9 mouse cellular contexts compared by ENCODE assay signal in the genomic region with DNA sequence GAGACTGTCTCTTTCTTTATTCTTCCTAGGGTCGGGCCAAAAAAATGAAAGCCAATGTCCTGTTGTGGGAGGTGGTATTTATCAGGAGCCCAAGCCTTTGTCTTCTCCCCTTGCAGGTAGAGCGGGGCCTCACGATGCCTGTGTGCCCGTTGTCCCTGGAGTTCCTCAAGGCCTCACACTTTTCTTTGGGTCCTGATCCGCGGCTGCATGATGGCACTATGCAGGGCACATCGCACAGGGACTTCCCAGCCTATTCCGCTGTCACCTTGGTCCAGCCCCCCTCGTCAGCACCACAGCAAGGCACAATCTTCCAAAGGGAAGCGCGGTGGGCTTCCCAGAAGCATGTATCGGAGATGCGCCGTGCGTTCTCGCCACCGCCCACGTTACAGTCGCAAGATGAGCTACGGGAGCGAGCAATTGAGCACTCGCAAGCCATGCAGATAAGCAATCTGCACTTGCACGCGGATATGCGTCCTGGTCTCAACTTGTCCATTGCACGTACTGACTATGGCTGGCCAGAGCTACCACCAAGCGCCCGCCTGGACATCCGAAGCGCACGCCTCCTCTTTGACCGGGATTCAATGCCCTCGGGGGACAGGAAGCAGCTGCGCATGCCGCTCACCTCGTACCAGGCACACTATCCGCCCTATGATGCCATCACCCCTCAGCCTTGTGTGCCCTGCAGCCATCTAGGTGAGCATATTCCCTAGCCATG. TPM values are rescaled to one million over a fixed set of nuclear protein-coding genes. Genes with fewer than 3 reads are reported as not detected.
A peak's percentile ranks its signal among the peaks of the same experiment; 100 is the strongest.
DNase-seq lines count a peak whose midpoint lies in the region; ATAC-seq lines count a peak whose summit lies in the region.
"Had no signal": no experiment of that assay in that cellular context is flagged by ENCODE, and none has a peak within 500 bp of the region (broad histone marks: within the 10 kb centered on the region; RNA-seq: fewer than 3 reads in every experiment).

No protein-coding gene starts in this region.

- peak overlapping the region; percentile 33 for H3K4me3 ChIP-seq in liver, embryonic 11.5 days (ENCODE audit: low read depth, low read length)
- H3K4me3 ChIP-seq in embryonic facial prominence, embryonic 14.5 days (ENCODE audit: low read depth, low read length), result peak overlapping the region; percentile 33
- H3K4me3 ChIP-seq in limb, embryonic 12.5 days (replicated peaks), result peak overlapping the region; percentile 30

- no peak overlapping the region for H3K27ac ChIP-seq in liver, embryonic 11.5 days (ENCODE audit: low read depth, low read length)
- no peak overlapping the region for H3K27ac ChIP-seq in embryonic facial prominence, embryonic 14.5 days (replicated peaks; ENCODE audit: low read depth, low read length)
- no peak overlapping the region for H3K27ac ChIP-seq in limb, embryonic 12.5 days

- H3K9me3 ChIP-seq in liver, embryonic 11.5 days (ENCODE audit: control insufficient read depth, low read length), result no peaks in the 10 kb centered on the region
- H3K9me3 ChIP-seq in embryonic facial prominence, embryonic 14.5 days (ENCODE audit: control insufficient read depth, low read length), result no peaks in the 10 kb centered on the region
- no peaks in the 10 kb centered on the region for H3K9me3 ChIP-seq in limb, embryonic 12.5 days

- H3K4me2 ChIP-seq in liver, embryonic 11.5 days, result peak overlapping the region; percentile 64
- H3K4me2 ChIP-seq in embryonic facial prominence, embryonic 14.5 days (ENCODE audit: low read depth, low read length), result peak overlapping the region; percentile 61
- peak overlapping the region; percentile 53 for H3K4me2 ChIP-seq in limb, embryonic 12.5 days

- H3K9ac ChIP-seq in liver, embryonic 11.5 days (ENCODE audit: low read depth, low read length), result no peak overlapping the region
- peak overlapping the region; percentile 46; the same call in 1 of the 2 replicates for H3K9ac ChIP-seq in embryonic facial prominence, embryonic 14.5 days (ENCODE audit: low read depth, low read length)
- H3K9ac ChIP-seq in limb, embryonic 12.5 days (replicated peaks), result peak overlapping the region; percentile 45

- ATAC-seq in liver, embryonic 11.5 days (replicated peaks; ENCODE audit: low FRiP score), result 0 out of 2 replicates have a peak, but pooled peaks have one; percentile 27
- peak; percentile 63; the same call in 1 of the 2 replicates for ATAC-seq in embryonic facial prominence, embryonic 14.5 days (ENCODE audit: low read depth)
- ATAC-seq in limb, embryonic 12.5 days (ENCODE audit: insufficient number of reproducible peaks, insufficient read depth, low FRiP score, low TSS enrichment, low read depth), result no peak
- 0 out of 2 replicates have a peak, but pooled peaks have one; percentile 10 for ATAC-seq in neutrophil, adult 5-6 weeks (ENCODE audit: extremely low read depth, insufficient number of reproducible peaks, low FRiP score, poor library complexity, severe bottlenecking)

- no peak for DNase-seq in liver, embryonic 11.5 days (ENCODE audit: low spot score)
- DNase-seq in liver (no peak), MN1 (ENCODE audit: low spot score) (no peak)
- peak; percentile 35 for DNase-seq in embryonic facial prominence, embryonic 14.5 days (ENCODE audit: low spot score)
- DNase-seq in layer of hippocampus, postnatal 10 days (ENCODE audit: low spot score in 2 of 2), result no peak
- no peak for DNase-seq in urinary bladder, postnatal 36 days (ENCODE audit: low spot score in 2 of 2)

- 19% methylated on average over 37 of the region's 37 CpGs for WGBS in liver, embryonic 11.5 days
- 29% methylated on average over 37 of the region's 37 CpGs for WGBS in embryonic facial prominence, embryonic 14.5 days
- 21% methylated on average over 37 of the region's 37 CpGs for WGBS in limb, embryonic 12.5 days

- H3K36me3 ChIP-seq in liver, embryonic 11.5 days (ENCODE audit: control insufficient read depth, insufficient read depth, low read length), result no peaks in the 10 kb centered on the region
- H3K36me3 ChIP-seq in embryonic facial prominence, embryonic 14.5 days (ENCODE audit: control insufficient read depth, insufficient read depth, low read length), result no peaks in the 10 kb centered on the region
- no peaks in the 10 kb centered on the region for H3K36me3 ChIP-seq in limb, embryonic 12.5 days

- 0 out of 2 replicates have a peak, but pooled peaks cover 3% of the 10 kb centered on the region for H3K4me1 ChIP-seq in liver, embryonic 11.5 days (replicated peaks; ENCODE audit: control insufficient read depth, insufficient read depth, low read length)
- H3K4me1 ChIP-seq in embryonic facial prominence, embryonic 14.5 days (ENCODE audit: control insufficient read depth, insufficient read depth, low read length), result no peaks in the 10 kb centered on the region; the same call in 1 of the 2 replicates
- 0 out of 2 replicates have a peak, but pooled peaks cover 6% of the 10 kb centered on the region for H3K4me1 ChIP-seq in limb, embryonic 12.5 days (replicated peaks)

- H3K27me3 ChIP-seq in liver, embryonic 11.5 days (replicated peaks; ENCODE audit: control insufficient read depth, insufficient read depth, low read length), result peaks cover 9% of the 10 kb centered on the region
- H3K27me3 ChIP-seq in embryonic facial prominence, embryonic 14.5 days (replicated peaks; ENCODE audit: control insufficient read depth, insufficient read depth, low read length), result peaks cover 11% of the 10 kb centered on the region
- peaks cover 27% of the 10 kb centered on the region for H3K27me3 ChIP-seq in limb, embryonic 12.5 days

RNA-seq across cellular contexts. Expression of gene Tex45, which starts 5.2 kb away (rescaled TPM):
- not detected in 2 replicates for polyA plus RNA-seq in liver, embryonic 11.5 days (2014; fragmentation: Nextera tagmentation; extraction: Ambion mirVana)
- polyA plus RNA-seq in embryonic facial prominence, embryonic 14.5 days (2014; fragmentation: Nextera tagmentation; extraction: Ambion mirVana), result 0.18 TPM in 1 of 2 replicates, not detected in the other
- polyA plus RNA-seq in limb, embryonic 12.5 days (2016; fragmentation: Nextera tagmentation; extraction: Ambion mirVana), result not detected in 2 replicates
- 0.61 TPM in 1 of 2 replicates, not detected in the other for total RNA-seq in neutrophil, adult 5-6 weeks (2017)
- total RNA-seq in layer of hippocampus, postnatal 10 days (2021), result under 1 TPM; 0.20 to 0.32 TPM
- polyA plus RNA-seq: large intestine, adult 2 months had no signal

RNA-seq across cellular contexts. Expression of gene Pex11g, which starts 8.4 kb away (rescaled TPM):
- 3.4 and 4.3 TPM in 2 replicates for polyA plus RNA-seq in liver, embryonic 11.5 days (2014; fragmentation: Nextera tagmentation; extraction: Ambion mirVana)
- 3.4 and 4.5 TPM in 2 replicates for polyA plus RNA-seq in embryonic facial prominence, embryonic 14.5 days (2014; fragmentation: Nextera tagmentation; extraction: Ambion mirVana)
- polyA plus RNA-seq in limb, embryonic 12.5 days (2016; fragmentation: Nextera tagmentation; extraction: Ambion mirVana), result 5.9 and 7.6 TPM in 2 replicates
- 1.0 and 3.7 TPM in 2 replicates for total RNA-seq in neutrophil, adult 5-6 weeks (2017)
- 1 to 10 TPM in 1 of 2 experiments, under 1 TPM in 1; 0.87 to 1.7 TPM for total RNA-seq in layer of hippocampus, postnatal 10 days (2021)

RNA-seq across cellular contexts. Expression of gene Zfp358, which starts 17.1 kb away (rescaled TPM):
- polyA plus RNA-seq in liver, embryonic 11.5 days (2014; fragmentation: Nextera tagmentation; extraction: Ambion mirVana), result 8.7 and 8.9 TPM in 2 replicates
- polyA plus RNA-seq in embryonic facial prominence, embryonic 14.5 days (2014; fragmentation: Nextera tagmentation; extraction: Ambion mirVana), result 22.6 and 25.1 TPM in 2 replicates
- 61.1 and 68.1 TPM in 2 replicates for polyA plus RNA-seq in limb, embryonic 12.5 days (2016; fragmentation: Nextera tagmentation; extraction: Ambion mirVana)
- 3.6 and 4.1 TPM in 2 replicates for total RNA-seq in neutrophil, adult 5-6 weeks (2017)
- total RNA-seq in layer of hippocampus, postnatal 10 days (2021), result 10 to 100 TPM; 27.7 to 29.0 TPM

RNA-seq across cellular contexts. Expression of gene Mcoln1, which starts 24.4 kb away (rescaled TPM):
- 36.2 and 39.8 TPM in 2 replicates for polyA plus RNA-seq in liver, embryonic 11.5 days (2014; fragmentation: Nextera tagmentation; extraction: Ambion mirVana)
- polyA plus RNA-seq in embryonic facial prominence, embryonic 14.5 days (2014; fragmentation: Nextera tagmentation; extraction: Ambion mirVana), result 36.5 and 40.1 TPM in 2 replicates
- polyA plus RNA-seq in limb, embryonic 12.5 days (2016; fragmentation: Nextera tagmentation; extraction: Ambion mirVana), result 52.9 and 59.4 TPM in 2 replicates
- total RNA-seq in neutrophil, adult 5-6 weeks (2017), result 80.5 and 83.9 TPM in 2 replicates
- total RNA-seq in layer of hippocampus, postnatal 10 days (2021), result 10 to 100 TPM; 66.2 to 79.4 TPM

RNA-seq across cellular contexts. Expression of gene Pnpla6, which starts 39.3 kb away (rescaled TPM):
- polyA plus RNA-seq in liver, embryonic 11.5 days (2014; fragmentation: Nextera tagmentation; extraction: Ambion mirVana), result 17.8 and 22.9 TPM in 2 replicates
- 18.2 and 22.0 TPM in 2 replicates for polyA plus RNA-seq in embryonic facial prominence, embryonic 14.5 days (2014; fragmentation: Nextera tagmentation; extraction: Ambion mirVana)
- 22.9 and 29.5 TPM in 2 replicates for polyA plus RNA-seq in limb, embryonic 12.5 days (2016; fragmentation: Nextera tagmentation; extraction: Ambion mirVana)
- 46.8 and 48.6 TPM in 2 replicates for total RNA-seq in neutrophil, adult 5-6 weeks (2017)
- total RNA-seq in layer of hippocampus, postnatal 10 days (2021), result 10 to 100 TPM; 67.7 to 76.2 TPM
